Mouse (Mus musculus) CD8-positive naive resting alpha-beta T cell, adult 2 months (primary cell): ENCODE measurements at regions not wholly inside any gene's neighbourhood (a gene's known extent, or its start where the extent isn't known, plus 50 kb on each side); places are given as distances from the start of the nearest gene placed in this dataset.

ENCODE experiments used
- DNase-seq, 2 experiments: peaks; one replicate each; pipeline ENCODE4 v3.0.0; 2022; ENCODE audit warnings: low read depth in 2 of 2, low spot score in 2 of 2

GRCm38 (mm10) chr12:35863141-35863540 lies 62.3 kb upstream of the Agr3 start:
- no peak for DNase-seq

DNA sequence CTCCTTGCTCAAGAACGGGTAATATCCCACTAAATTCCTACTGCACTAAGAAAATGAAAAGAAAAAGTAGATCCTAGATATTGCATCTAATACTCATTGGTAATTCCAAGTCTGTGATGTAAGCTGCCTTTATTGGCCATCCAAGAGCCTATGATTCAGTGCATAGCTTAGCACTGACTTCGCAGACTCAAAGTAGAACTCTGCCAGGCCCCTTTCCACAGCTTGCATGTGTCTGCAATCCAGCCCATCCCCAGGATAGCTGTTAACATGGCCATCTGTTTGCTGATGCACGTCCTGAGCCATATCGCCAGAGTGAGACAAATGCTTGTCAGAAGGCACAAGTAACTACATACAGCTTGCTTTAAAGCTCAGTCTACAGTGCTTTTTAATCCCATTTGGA lies 72.3 kb upstream of the Agr3 start:
- DNase-seq: no peak

GRCm38 (mm10) chr12:35846905-35847610 lies 78.4 kb upstream of the Agr3 start:
- DNase-seq: no peak

GRCm38 (mm10) chr12:35836946-35837345 lies 88.5 kb upstream of the Agr3 start:
- DNase-seq: no peak

DNA sequence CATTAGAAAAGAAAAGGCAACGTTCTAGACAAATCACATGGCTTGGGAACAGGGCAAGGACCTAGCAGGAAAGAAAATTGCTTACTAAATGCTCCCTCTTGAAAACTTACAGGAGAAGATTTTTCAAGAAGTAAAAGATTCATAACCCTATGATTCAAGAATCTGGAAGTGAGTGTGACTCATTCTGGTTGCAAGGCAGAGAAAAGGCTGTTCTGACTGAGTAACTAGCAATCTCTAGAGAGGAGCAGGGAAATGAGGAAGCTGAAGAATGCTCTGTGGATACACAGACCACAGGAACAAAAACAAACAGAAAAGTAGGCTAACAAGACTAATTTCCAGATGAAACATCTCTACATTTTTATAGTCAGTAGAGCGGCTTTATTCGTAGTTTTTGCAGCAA lies 92.1 kb upstream of the Agr3 start:
- no peak for DNase-seq

DNA sequence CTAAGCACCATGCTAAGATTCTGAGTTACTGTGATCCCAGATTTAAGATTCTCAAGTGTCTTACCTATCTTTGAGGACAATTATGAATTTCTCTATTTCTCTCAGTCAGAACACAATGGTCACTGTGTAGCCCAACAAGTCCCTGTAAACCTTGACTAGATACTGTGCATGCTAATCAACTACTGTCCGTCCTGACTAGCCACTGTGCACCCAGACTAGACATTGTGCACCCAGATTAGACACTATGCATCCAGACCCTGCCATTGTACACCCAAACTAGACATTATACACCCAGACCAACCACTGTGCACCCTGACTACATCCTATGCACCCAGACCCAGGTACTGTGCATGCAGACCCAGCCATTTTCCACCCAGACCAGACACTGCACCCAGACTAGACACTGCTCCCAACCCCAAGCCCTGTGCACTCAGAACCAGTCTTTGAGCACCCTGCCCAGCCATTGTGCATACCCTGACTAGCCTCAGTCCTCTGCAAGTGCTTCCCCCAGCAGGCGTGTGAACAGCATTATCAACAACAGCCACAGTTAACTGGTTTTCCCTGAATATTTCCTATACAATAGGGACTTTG lies 93.4 kb upstream of the Agr3 start:
- DNase-seq: no peak

DNA sequence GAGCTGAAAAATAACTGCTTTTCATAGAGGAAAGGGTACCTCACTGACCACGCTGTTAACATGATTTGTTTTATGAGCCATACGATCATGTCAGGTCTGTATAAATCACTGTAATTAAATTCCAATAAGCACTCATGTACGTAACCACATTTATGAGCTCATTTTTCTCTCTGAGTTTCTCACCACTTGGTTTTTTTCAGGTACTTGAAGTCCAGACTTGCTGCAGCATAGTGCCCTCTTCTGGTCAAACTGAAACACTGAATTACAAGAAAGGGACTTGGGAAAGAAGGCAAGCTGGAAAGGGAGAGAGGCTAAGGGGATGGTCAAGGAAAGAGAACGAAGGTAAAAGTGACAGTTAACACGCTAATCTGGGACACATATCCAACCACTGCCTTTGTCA lies 94.2 kb upstream of the Agr3 start:
- DNase-seq: peak in 1 of 2 experiments; percentile 16

DNA sequence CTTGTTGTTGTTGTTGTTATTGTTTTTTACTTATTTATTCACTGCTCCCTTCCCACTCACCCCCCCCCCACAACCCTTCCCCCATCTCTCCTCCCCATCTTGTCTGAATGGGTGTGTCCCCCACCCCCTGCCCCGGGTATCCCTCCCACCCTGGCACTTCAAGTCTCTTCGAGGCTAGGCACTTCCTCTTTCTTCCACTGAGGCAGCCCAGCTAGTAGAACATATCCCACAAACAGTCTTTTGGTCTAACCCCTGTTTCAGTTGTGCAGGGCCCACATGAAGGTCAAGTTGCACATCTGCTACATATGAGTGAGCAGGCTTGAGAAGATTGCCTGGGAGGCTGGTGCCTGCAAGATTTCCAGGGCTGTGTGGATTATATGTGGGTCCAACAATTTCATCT lies 97.6 kb upstream of the Agr3 start:
- no peak for DNase-seq

- DNase-seq: no peak
These were observed 98.4 kb upstream of the Agr3 start for GRCm38 (mm10) chr12:35826990-35827389.

DNA sequence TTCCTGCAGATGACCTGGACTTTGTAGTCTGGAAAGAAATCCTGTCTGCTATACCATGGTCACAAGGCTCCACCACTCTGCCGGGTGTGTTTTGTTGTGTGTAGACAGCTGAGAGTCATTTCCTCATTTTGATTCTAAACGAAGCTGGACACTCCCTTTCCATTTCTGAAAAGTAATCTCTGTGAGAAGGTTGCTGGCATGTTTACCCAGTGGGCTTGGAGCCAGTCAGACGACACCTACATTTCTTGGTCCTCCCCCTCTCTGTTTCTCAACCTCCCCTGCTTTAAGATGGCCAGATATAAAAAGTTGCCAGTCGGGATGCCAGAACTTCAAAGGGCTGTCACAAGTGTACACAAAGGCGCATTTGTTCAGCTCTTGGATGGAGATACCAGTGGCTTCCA lies 100.8 kb upstream of the Agr3 start:
- no peak for DNase-seq

DNA sequence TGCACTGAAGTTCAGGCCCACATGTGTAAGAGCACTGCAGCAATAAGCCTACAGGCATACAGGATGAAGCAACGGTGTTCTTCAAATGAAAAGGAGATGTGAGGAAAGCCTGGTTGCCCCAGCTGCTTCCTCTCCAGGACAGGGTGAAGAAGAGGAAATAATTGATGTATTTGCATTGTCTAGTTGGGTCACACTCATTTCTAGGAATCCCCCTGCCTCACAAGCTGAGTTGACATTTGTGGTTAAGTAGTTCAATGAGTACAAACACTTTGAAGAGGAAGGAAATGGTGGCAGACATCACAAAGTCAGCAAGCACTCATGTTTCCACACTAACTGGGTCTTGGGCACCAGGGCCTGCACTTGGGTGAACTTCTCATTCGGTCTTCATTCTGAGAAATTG lies 126.2 kb upstream of the Agr3 start:
- DNase-seq: peak; percentile 2 to 21

DNA sequence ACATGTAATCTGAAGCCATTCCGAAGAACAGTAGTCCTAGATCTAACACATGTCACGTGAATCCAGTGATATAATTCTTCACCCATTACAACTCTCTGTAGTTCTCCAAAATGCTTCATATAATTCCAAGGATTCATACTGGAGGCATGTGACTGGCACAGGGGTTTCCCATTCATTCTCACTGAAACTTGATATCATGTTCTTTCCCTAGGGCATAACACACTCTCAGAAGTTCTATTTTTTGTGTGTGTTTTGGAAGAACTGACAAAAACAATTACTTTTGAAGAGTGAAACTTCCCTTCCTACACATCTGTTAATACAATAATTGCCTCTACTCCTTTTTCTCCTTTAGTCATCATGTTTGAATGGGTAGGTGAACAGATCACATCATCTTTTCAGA lies 150.0 kb upstream of the Agr3 start:
- DNase-seq: no peak

DNA sequence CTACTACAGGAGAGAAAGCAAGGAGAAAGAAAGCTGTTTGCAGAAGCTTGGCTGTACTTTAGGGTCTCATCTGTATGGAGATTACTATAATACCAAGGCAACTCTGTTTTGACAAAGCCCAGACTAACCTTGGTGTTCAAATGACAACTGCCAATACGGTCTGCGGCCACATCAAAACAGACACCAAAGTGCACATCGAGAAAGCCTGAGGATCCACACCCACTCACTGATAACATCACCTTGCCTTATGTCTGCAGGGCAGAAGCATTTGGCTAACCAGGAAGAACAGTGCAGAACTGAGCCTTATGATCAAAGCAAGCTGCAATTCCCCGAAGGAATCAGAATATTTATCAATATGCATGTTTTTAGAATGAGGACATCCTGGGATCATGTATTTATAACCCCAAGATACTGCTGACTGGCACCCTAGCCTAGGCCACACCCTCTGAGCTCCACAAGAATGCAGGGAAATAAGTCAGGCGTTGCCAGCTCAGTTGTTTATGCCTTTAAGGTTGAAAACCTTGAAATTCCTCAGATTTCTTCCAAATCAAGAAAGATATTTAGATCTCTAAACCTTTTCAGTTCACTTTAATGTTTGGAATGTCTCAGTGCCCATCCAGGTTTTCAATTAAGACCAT lies 154.9 kb upstream of the Agr3 start:
- DNase-seq: peak in 1 of 2 experiments; percentile 15

GRCm38 (mm10) chr12:35758916-35759315 lies 166.5 kb upstream of the Agr3 start:
- no peak for DNase-seq

GRCm38 (mm10) chr12:35755159-35755558 lies 170.3 kb upstream of the Agr3 start:
- DNase-seq: no peak

GRCm38 (mm10) chr12:35747997-35748396 lies 177.4 kb upstream of the Agr3 start:
- DNase-seq: no peak

DNA sequence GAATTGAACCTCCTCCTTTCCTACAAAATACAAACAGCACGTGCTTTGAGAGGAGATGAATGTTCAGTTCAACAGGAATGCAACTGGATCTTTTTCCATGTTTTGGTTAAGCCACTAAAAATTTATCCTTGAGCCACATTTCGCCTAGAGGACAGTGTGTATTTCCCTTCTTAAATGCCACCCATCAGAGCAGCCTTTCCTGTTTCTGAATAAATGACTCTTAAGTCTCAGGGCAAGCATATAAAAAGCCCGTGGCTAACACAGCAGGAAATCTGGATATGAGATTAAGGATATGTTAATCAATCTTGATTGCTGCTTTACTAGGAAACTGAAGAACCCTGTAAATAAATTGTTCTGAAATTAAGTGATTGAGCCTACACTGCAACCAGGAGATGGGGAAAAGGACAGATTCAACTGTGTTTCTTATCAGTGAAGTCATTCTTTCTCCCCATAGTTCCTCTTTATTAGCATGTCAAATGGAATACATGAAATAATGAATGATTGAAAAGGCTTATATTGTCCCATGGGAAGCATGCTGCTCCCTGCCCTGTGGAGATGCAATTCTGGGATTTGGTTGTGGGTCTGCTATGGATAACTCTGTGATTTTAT lies 178.6 kb upstream of the Agr3 start:
- no peak for DNase-seq

GRCm38 (mm10) chr12:35742729-35743128 lies 182.7 kb upstream of the Agr3 start:
- no peak for DNase-seq

- DNase-seq: no peak
These were observed 189.0 kb upstream of the Agr3 start for GRCm38 (mm10) chr12:35736427-35736826.

DNA sequence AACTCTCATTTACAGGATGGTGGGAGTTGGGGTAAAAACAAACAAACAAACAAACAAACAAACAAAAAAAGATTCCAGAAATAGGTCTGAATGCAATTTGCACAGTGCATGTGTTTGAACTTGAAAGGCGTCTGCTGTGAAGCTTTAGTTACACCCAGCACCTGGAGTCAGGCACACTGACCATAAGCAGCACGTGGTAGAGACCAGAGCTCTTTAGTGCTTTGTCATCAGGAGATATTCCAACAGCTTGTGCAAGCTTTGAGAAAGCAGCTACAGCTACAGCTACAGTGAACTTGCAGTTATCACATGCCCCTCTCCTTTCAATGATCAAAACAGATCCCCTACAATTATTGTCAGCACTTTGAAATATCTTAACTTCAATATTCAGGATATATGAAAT lies 190.4 kb upstream of the Agr3 start:
- no peak for DNase-seq

DNA sequence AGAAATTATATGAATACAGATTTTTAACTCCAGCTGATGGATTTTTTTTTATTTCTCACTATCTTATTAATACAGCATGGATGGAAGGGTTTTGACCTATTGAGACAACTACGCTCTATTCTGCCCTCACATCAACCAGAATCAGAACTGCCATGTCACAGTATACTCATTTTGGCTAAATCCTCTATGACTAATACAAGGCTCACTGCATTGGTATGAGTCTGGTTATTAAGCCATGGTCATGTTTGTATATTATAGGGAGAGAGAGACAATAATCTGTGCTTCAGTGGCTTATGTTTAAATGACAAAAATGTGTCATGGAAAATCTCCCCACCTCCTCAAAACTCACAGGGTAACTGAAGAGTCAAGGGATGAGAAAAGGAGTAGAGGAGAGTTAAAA lies 191.0 kb upstream of the Agr3 start:
- no peak for DNase-seq

DNA sequence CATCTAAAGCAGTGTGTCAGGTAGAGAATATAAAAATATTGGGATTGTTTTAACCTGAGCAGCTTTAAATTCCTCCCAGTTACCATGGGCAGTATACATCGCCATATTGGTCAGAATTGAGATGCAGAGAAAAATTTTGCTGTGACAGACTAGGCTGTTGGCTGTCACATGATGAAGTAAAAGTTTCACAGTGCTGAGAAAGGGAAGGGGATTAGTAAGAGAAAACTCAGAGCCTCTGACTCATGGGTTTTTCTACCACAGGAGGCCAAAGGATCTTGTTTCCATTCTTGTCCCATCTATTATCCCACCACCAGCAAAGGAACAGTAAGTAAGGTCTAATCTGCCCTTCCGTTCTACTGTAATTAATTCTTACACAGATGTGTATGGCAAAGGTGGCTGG lies 191.8 kb upstream of the Agr3 start:
- no peak for DNase-seq
